Mouse (Mus musculus) midbrain, embryonic 10.5 days (tissue): ENCODE data around the gene Gng4. TPM values are rescaled to one million over a fixed set of nuclear protein-coding genes. Genes with fewer than 3 reads are reported as not detected.
"Not testable (repeated sequence)": the region's sequence is repeated elsewhere in the genome, so short reads cannot be mapped to it uniquely, and the experiment has no call there.

Experiments
- DNase-seq: peaks from one replicate; pipeline ENCODE4 v3.0.0-alpha.2; 2017; ENCODE audit warnings: low spot score
- H3K27ac ChIP-seq: fragments of 300-500 bp; sonication (generic); replicated peaks from 2 replicates; pipeline ENCODE4 v1.5.1; 2016; ENCODE audit warnings: mild to moderate bottlenecking
- H3K27me3 ChIP-seq: fragments of 300-500 bp; sonication (generic); 2 replicates; pipeline ENCODE4 v1.6.1; 2016; ENCODE audit warnings: low read depth, mild to moderate bottlenecking; ENCODE audit not compliant: poor library complexity, severe bottlenecking
- H3K36me3 ChIP-seq: fragments of 300-500 bp; sonication (generic); 2 replicates; pipeline ENCODE4 v1.6.1; 2016; ENCODE audit warnings: mild to moderate bottlenecking, moderate library complexity
- H3K4me1 ChIP-seq: fragments of 300-500 bp; sonication (generic); 2 replicates; pipeline ENCODE4 v1.6.1; 2016
- H3K4me3 ChIP-seq: fragments of 300-500 bp; sonication (generic); 2 replicates; pipeline ENCODE4 v1.5.1; 2016; ENCODE audit warnings: mild to moderate bottlenecking, moderate library complexity
- H3K9me3 ChIP-seq: fragments of 300-500 bp; sonication (generic); replicated peaks from 2 replicates; pipeline ENCODE4 v1.6.1; 2016; ENCODE audit warnings: mild to moderate bottlenecking
- WGBS: fragments of 180-500 bp; shearing (Covaris S2); methylation state at CpG from one replicate; pipeline ENCODE4 v1.1.7; 2016; 5-methylcytosine and 5-hydroxymethylcytosine counted together
- polyA plus RNA-seq: library from polyadenylated mRNA; unstranded; fragments of >200 nt; fragmentation: Nextera tagmentation; extraction: Ambion mirVana; gene quantifications from 2 replicates; pipeline ENCODE4 v1.2.1, GENCODE M21; 2016

Gene Gng4
- polyA plus RNA-seq, 1 experiment from 2014 or later: 0.53 TPM

DNA sequence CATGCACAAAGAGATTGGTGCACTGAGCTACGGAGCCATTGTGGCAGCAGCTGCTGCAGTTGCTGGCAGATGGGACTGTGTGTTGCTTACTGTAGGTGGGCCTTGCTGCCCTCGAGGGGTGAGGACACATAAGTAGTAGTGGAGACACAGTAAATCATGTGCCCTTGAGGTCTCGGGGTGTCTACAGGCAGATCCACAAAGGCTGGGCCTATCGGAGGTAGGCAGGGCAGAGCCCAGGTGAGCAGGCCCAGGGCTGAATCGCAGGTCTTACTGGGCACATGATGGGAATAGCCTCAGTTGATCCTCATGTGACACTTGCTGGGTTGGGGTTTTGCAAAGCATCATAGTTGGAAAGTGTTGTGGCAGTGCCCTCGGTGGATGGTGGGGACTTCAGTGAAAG lies 3.1 kb downstream of the Gng4 start:
- Histone ChIP-seq H3K27ac (no peak overlapping the region), H3K27me3 (peaks cover 52% of the 10 kb centered on the region), H3K4me3 (no peak overlapping the region), H3K9me3 (no peaks in the 10 kb centered on the region), H3K36me3 (no peaks in the 10 kb centered on the region), H3K4me1 (peaks cover 22% of the 10 kb centered on the region)
- no peak for DNase-seq
- 90% methylated on average over 6 of the region's 6 CpGs for WGBS

- Histone ChIP-seq H3K36me3 (no peaks in the 10 kb centered on the region), H3K27ac (no peak overlapping the region), H3K4me1 (peaks cover 22% of the 10 kb centered on the region), H3K4me3 (no peak overlapping the region), H3K9me3 (no peaks in the 10 kb centered on the region), H3K27me3 (peaks cover 41% of the 10 kb centered on the region)
- no peak for DNase-seq
- WGBS: 94% methylated on average over 4 of the region's 4 CpGs
Measured at GRCm38 (mm10) chr13:13788070-13788469, 4.2 kb downstream of the Gng4 start.

DNA sequence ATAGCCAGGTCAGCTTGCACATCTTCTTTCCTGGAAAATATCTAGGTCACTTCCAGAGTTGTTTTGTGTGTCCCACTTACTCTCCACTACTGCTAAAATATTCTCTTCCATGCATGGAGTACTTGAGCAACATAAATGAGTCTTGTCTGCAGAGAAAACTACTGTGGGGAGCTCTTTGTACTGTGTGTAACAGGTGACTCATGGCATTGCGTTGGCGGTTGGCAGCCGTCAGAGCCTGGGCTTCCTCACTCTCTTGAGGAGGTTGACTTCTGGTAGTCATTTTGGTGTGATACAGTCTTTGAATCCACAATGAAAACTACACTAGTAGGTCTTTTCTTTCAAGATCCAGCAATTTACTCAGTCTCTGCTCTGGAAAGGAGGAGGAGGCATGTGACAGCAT lies 8.1 kb downstream of the Gng4 start:
- WGBS: 88% methylated on average over 3 of the region's 3 CpGs
- DNase-seq: no peak
- H3K27me3 ChIP-seq: peaks cover 2% of the 10 kb centered on the region; the same call in 1 of the 2 replicates
- H3K36me3 ChIP-seq: no peaks in the 10 kb centered on the region
- H3K27ac ChIP-seq: no peak overlapping the region
- no peak overlapping the region for H3K4me3 ChIP-seq
- no peaks in the 10 kb centered on the region for H3K4me1 ChIP-seq
- no peaks in the 10 kb centered on the region for H3K9me3 ChIP-seq

GRCm38 (mm10) chr13:13795166-13795832 lies 11.4 kb downstream of the Gng4 start:
- no peaks in the 10 kb centered on the region for H3K27me3 ChIP-seq
- no peaks in the 10 kb centered on the region for H3K9me3 ChIP-seq
- 30% methylated on average over 5 of the region's 5 CpGs for WGBS
- H3K4me3 ChIP-seq: no peak overlapping the region
- H3K4me1 ChIP-seq: no peaks in the 10 kb centered on the region
- no peak overlapping the region for H3K27ac ChIP-seq
- DNase-seq: no peak
- no peaks in the 10 kb centered on the region for H3K36me3 ChIP-seq

DNA sequence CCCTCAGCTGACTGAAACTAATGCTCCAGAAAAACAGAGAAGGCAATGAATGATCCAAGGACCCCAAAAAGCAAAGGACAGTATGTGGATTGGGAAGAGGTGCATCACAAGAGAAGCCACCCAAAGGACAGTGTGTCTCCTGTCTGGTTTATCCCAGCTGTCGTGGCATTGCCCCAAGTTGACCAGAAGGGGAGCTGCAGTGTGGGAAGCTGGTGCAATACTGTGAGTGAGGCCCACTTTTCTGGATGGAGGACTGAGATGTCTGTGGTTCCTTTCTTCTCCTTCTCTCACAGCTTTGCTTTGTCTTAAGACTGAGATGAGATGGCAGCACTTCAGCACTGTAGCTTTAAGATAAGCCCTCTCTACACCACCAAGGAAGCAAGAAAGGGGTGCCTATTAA lies 12.2 kb downstream of the Gng4 start:
- H3K4me3 ChIP-seq: no peak overlapping the region
- no peak for DNase-seq
- H3K36me3 ChIP-seq: no peaks in the 10 kb centered on the region
- 100% methylated on average over 1 of the region's 1 CpGs for WGBS
- H3K27ac ChIP-seq: no peak overlapping the region
- H3K4me1 ChIP-seq: no peaks in the 10 kb centered on the region
- no peaks in the 10 kb centered on the region for H3K27me3 ChIP-seq
- H3K9me3 ChIP-seq: no peaks in the 10 kb centered on the region

DNA sequence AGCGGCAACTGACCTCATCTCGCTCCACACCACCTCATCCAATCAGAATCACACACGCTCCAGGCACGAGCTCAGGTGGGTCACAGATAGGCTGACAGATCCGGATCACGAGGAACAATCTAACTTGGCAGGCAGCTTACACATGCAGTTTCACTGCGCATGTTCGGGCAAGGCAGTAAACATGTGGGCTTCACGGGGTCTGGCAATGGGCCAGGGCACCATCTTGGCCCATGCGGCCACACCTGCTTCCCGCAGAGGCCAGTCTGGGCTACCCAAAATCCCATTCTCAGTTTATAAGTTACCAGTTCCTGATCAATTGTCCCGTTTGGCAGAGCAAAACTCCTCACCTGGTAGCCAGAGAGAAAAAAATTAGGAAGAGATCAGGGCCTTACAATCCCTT lies 14.0 kb downstream of the Gng4 start:
- not testable (repeated sequence) for H3K27ac ChIP-seq, H3K9me3 ChIP-seq
- 94% methylated on average over 12 of the region's 12 CpGs for WGBS

GRCm38 (mm10) chr13:13798775-13799174 lies 14.9 kb downstream of the Gng4 start:
- no peaks in the 10 kb centered on the region for H3K36me3 ChIP-seq
- no peak overlapping the region for H3K4me3 ChIP-seq
- no peak overlapping the region for H3K27ac ChIP-seq
- DNase-seq: no peak
- 92% methylated on average over 8 of the region's 8 CpGs for WGBS
- no peaks in the 10 kb centered on the region for H3K27me3 ChIP-seq
- H3K9me3 ChIP-seq: no peaks in the 10 kb centered on the region
- no peaks in the 10 kb centered on the region for H3K4me1 ChIP-seq

More for the DNA sequence above, 14.0 kb downstream of the Gng4 start:
- H3K4me1 ChIP-seq, H3K27me3 ChIP-seq, H3K36me3 ChIP-seq, DNase-seq, H3K4me3 ChIP-seq: not testable (repeated sequence)

- Histone ChIP-seq H3K27me3 (no peaks in the 10 kb centered on the region), H3K36me3 (no peaks in the 10 kb centered on the region), H3K4me3 (no peak overlapping the region), H3K27ac (no peak overlapping the region), H3K4me1 (0 out of 2 replicates have a peak, but pooled peaks cover 4% of the 10 kb centered on the region), H3K9me3 (no peaks in the 10 kb centered on the region)
- DNase-seq: no peak
- 44% methylated on average over 11 of the region's 11 CpGs for WGBS
Measured at GRCm38 (mm10) chr13:13808337-13809132, 24.7 kb downstream of the Gng4 start.

GRCm38 (mm10) chr13:13810885-13811284 lies 27.0 kb downstream of the Gng4 start:
- Histone ChIP-seq H3K27ac (no peak overlapping the region), H3K9me3 (no peaks in the 10 kb centered on the region), H3K4me3 (no peak overlapping the region), H3K27me3 (no peaks in the 10 kb centered on the region), H3K36me3 (no peaks in the 10 kb centered on the region), H3K4me1 (0 out of 2 replicates have a peak, but pooled peaks cover 4% of the 10 kb centered on the region)
- 89% methylated on average over 7 of the region's 7 CpGs for WGBS
- no peak for DNase-seq

GRCm38 (mm10) chr13:13818696-13819095 lies 34.8 kb downstream of the Gng4 start:
- DNase-seq: no peak
- H3K4me3 ChIP-seq: no peak overlapping the region
- H3K27ac ChIP-seq: no peak overlapping the region
- H3K4me1 ChIP-seq: no peaks in the 10 kb centered on the region
- WGBS: 93% methylated on average over 3 of the region's 3 CpGs
- no peaks in the 10 kb centered on the region for H3K9me3 ChIP-seq
- H3K27me3 ChIP-seq: no peaks in the 10 kb centered on the region
- no peaks in the 10 kb centered on the region for H3K36me3 ChIP-seq

GRCm38 (mm10) chr13:13820234-13821123 lies 36.6 kb downstream of the Gng4 start:
- no peak for DNase-seq
- H3K4me3 ChIP-seq: no peak overlapping the region
- no peaks in the 10 kb centered on the region for H3K36me3 ChIP-seq
- WGBS: 84% methylated on average over 7 of the region's 7 CpGs
- H3K27ac ChIP-seq: no peak overlapping the region
- H3K27me3 ChIP-seq: no peaks in the 10 kb centered on the region
- no peaks in the 10 kb centered on the region for H3K4me1 ChIP-seq
- no peaks in the 10 kb centered on the region for H3K9me3 ChIP-seq

GRCm38 (mm10) chr13:13824946-13825345 lies 41.1 kb downstream of the Gng4 start:
- H3K9me3 ChIP-seq: no peaks in the 10 kb centered on the region
- H3K27me3 ChIP-seq: no peaks in the 10 kb centered on the region
- H3K4me3 ChIP-seq: no peak overlapping the region
- no peak for DNase-seq
- no peaks in the 10 kb centered on the region for H3K4me1 ChIP-seq
- H3K36me3 ChIP-seq: no peaks in the 10 kb centered on the region
- no peak overlapping the region for H3K27ac ChIP-seq
- 91% methylated on average over 7 of the region's 7 CpGs for WGBS
